Mouse (Mus musculus) erythroblast, embryonic 14.5 days (primary cell): ENCODE measurements around the gene Dynlt1a. TPM values are rescaled to one million over a fixed set of nuclear protein-coding genes. Genes with fewer than 3 reads are reported as not detected.
A peak's percentile ranks its signal among the peaks of the same experiment; 100 is the strongest.
"Not testable (repeated sequence)": the region's sequence is repeated elsewhere in the genome, so short reads cannot be mapped to it uniquely, and the experiment has no call there.

Source experiments
- H3K27me3 ChIP-seq: 2 replicates; pipeline ENCODE4 v1.6.1; 2012; ENCODE audit warnings: inconsistent platforms; ENCODE audit not compliant: control insufficient read depth
- H3K36me3 ChIP-seq: 2 replicates; pipeline ENCODE4 v1.6.1; 2012; ENCODE audit warnings: mild to moderate bottlenecking, inconsistent platforms; ENCODE audit not compliant: control insufficient read depth
- H3K4me1 ChIP-seq: 2 replicates; pipeline ENCODE4 v1.6.1; 2012; ENCODE audit warnings: inconsistent platforms; ENCODE audit not compliant: control insufficient read depth
- H3K4me3 ChIP-seq: replicated peaks from 2 replicates; pipeline ENCODE3; 2012; ENCODE audit warnings: moderate library complexity, mild to moderate bottlenecking, inconsistent platforms
- H3K9me3 ChIP-seq: 2 replicates; pipeline ENCODE4 v1.6.1; 2012; ENCODE audit warnings: low read length, inconsistent platforms, mixed read lengths; ENCODE audit not compliant: control insufficient read depth
- polyA plus RNA-seq: library from polyadenylated mRNA; stranded (reverse); fragments of >175 nt; gene quantifications from 2 replicates; pipeline ENCODE4 v1.2.3, GENCODE M21; 2012

Gene Dynlt1a
- polyA plus RNA-seq: 0.07 and 0.13 TPM in 2 replicates

DNA sequence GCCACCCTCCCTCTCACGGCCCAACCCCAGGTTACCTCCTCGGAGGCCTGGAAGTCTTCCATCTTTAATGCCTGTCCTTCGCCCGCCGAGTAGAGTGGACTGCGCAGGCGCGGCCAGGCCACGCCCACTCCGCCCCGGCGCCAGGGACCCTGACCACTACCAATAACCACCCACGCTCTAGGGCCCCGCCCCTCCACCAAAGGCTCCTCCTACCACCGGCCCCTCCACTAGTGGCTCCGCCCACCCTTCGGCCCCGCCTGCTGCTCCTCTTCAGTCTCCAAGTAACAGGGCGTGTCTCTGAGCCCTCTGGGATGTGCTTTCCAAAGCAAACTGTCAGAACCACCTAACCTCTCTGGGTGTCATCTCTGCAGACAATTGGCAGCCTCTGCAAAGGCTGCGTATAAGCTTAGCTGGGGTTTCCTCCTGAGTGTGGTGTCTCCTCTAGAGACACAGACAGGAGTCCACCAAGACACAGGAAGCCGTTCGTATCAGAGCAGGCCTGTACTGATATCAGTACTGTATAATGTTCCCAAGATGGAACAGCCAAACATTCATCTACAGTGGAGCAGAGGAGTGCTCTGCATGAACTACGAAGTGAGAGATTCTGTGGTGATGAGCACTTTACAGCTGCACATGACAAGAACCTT is at the start of gene Dynlt1a:
TSS of gene Dynlt1a (minus strand) at position 162 of the 647 bp plus-strand sequence.
- not testable (repeated sequence) for H3K27me3 ChIP-seq, H3K4me1 ChIP-seq, H3K36me3 ChIP-seq, H3K9me3 ChIP-seq
- peak within 1 kb of the TSS; percentile 60 for H3K4me3 ChIP-seq

GRCm38 (mm10) chr17:6355256-6355655 is 38.0 kb upstream of the Dynlt1a start:
- H3K27me3 ChIP-seq, H3K9me3 ChIP-seq: not testable (repeated sequence)

DNA sequence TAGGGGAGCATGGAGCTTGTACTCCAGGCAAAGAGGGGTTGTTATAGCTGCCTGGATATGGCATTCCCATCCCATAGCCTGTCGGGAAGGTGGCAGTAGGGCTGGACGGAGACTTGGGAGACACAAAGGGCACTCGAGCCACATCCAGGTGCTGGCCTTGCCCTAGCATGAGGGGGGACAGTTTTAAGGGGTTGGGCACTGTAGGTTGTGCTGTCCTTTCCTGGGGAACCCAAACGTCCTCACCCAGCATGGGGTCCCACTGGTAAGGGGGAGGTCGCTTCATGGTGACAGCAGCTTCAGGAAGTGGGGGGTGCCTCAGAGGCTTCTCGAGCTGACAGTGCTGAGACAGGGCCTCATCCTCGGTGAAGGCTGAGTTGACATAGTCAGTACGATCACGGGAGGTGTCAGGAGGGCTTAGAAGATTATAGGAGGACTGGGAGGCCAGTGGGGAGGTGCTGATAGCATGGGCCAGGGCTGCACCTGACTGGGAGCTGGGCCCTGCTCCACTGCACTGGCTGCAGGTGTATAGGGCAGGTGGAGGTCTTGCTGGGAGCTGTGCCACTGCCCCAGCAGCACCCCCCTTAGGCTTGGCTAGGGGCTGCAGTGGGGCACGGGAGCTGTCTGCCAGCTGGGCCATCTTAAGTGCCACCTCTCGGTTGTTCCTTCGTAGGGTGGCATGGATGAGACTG is 25.4 kb upstream of the Dynlt1a start:
- H3K36me3 ChIP-seq, H3K9me3 ChIP-seq, H3K4me3 ChIP-seq, H3K27me3 ChIP-seq, H3K4me1 ChIP-seq: not testable (repeated sequence)

More at GRCm38 (mm10) chr17:6355256-6355655, 38.0 kb upstream of the Dynlt1a start:
- not testable (repeated sequence) for H3K36me3 ChIP-seq, H3K4me1 ChIP-seq, H3K4me3 ChIP-seq

GRCm38 (mm10) chr17:6328997-6329396 is 11.7 kb upstream of the Dynlt1a start:
- not testable (repeated sequence) for H3K36me3 ChIP-seq, H3K9me3 ChIP-seq, H3K4me3 ChIP-seq, H3K4me1 ChIP-seq, H3K27me3 ChIP-seq

DNA sequence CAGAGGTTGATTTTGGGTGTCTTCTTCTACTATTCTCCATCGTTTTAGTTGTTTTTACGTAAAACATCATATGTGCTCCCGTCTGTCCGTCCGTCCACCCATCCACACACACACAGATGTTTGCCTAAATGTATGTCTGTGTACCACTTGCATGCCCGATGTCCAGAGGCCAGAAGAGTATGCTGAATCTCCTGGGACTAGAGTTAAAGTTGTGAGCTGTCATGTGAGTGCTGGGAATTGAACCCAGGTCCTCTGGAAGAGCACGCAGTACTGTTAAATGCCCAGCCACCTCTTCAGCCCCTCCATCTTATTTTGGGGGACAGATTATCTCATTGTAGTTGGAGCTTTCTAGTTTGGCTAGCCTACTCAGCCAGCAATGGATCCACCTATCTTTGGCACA is 10.3 kb upstream of the Dynlt1a start:
- not testable (repeated sequence) for H3K9me3 ChIP-seq, H3K36me3 ChIP-seq, H3K27me3 ChIP-seq, H3K4me1 ChIP-seq, H3K4me3 ChIP-seq

DNA sequence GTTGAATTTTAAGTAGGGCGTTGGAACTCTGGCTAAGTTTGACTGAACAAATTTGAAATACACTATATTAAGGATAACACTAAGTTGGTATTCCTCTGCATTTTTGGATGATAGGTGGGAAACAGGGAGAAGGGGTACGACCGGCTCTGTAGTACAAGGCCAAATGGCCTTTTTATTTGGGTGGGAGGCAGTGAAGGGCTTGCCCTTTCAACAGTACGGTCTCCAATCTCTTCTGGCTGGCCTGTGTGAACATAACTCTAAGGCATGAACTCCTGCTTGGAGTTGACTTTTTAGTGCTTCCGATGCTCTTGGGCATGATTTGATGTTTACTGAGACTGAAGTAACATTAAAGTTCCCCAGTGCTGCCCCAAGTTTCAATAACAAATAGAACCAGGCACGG is 8.2 kb upstream of the Dynlt1a start:
- not testable (repeated sequence) for H3K4me3 ChIP-seq, H3K36me3 ChIP-seq, H3K27me3 ChIP-seq, H3K4me1 ChIP-seq, H3K9me3 ChIP-seq

DNA sequence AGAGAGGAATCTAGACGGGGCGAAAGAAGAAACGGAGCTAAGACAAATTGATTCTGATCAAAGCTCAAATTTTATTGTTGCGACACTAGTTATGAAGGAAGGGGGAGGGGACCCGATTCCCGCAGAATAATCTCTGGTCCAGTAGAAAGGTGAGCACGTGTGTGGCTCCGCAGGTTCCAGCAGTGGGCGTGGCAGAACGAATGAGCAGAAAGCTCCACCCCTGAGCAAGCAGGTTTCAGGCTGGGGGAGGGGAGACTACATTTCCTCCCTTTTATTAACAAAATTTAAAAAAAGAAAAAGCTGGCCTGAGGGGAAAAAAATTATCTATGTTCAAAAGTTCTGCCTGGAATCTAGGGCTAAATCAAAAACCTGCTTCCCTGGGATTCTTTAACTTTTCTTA is 7.7 kb upstream of the Dynlt1a start:
- not testable (repeated sequence) for H3K36me3 ChIP-seq, H3K9me3 ChIP-seq, H3K4me3 ChIP-seq, H3K27me3 ChIP-seq, H3K4me1 ChIP-seq

DNA sequence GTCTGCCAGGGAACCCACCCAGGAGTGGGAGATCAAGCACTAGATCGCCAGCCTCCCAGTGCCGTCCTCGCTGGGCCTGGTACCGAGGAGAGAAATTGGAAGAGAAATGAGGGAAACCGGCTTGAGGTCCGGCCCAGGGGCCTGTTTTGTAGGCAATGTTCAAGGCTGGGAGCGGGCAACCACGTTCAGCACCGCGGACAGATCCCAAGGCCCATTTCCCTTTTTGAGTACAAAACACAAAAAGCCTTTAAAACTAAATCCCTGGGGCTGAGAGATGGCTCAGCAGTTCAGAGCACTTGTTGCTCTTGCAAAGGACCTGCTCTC is 4.4 kb upstream of the Dynlt1a start:
- H3K27me3 ChIP-seq, H3K4me1 ChIP-seq, H3K9me3 ChIP-seq, H3K4me3 ChIP-seq, H3K36me3 ChIP-seq: not testable (repeated sequence)

- H3K36me3 ChIP-seq, H3K9me3 ChIP-seq, H3K4me1 ChIP-seq, H3K27me3 ChIP-seq, H3K4me3 ChIP-seq: not testable (repeated sequence)
These were observed 3.9 kb upstream of the Dynlt1a start for GRCm38 (mm10) chr17:6321081-6321777.

DNA sequence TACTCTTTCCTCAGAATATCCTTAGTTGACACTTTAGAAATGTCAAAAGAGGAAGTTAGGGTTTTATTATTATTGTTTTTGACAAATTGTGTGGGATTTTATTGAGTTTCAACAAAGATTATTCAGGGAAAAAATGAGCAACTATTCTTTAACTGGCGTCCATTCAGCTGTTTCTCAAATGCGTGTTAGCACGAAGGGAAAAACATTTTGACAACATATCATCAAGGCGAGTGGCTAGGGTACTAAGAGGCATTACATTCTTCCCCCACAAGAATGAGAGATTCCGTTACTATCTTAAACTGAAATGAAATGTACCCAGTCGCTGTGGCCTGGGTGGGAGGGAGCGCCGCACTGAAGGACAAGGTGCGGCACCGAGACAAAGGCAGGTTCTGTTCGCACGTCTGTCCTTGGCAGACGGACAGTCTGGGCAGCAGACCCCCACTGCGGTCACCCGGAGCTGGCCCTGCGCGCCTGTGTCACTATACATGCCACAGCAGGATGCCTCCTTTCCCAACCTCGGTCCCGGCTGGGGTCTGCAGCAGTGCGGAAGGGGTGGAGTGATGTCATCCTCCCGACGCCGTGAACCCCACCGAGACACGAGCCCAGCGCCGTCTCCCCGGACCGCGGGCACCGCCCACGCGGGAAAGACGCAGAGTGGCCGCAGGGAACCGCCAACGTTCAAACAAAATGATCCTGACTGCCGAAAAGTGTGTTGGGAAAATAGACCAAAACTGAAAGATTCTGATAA is 747 bp downstream of the Dynlt1a start:
- H3K9me3 ChIP-seq, H3K36me3 ChIP-seq, H3K4me1 ChIP-seq, H3K27me3 ChIP-seq: not testable (repeated sequence)
- peak overlapping the region; percentile 60 for H3K4me3 ChIP-seq

DNA sequence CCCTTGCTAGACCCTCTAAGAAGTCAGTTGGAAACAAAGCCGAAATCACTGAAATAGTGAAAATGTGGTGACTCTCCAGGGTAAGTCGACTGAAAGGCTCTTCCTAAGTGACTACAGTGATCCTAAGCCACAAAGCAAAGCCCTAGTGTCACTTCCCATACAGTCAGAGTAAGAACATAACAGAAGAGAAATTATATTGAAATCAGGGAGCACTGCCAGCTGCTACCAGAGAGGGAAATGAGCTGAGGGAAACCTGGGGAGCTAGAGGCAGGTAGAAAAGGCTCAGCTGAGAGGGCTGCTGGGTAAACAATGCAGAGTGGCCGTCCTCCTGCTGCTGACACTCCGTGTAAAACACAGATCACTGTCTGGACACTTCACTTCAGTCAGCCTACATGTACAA is 1.6 kb downstream of the Dynlt1a start:
- H3K36me3 ChIP-seq, H3K4me1 ChIP-seq, H3K9me3 ChIP-seq, H3K4me3 ChIP-seq, H3K27me3 ChIP-seq: not testable (repeated sequence)

GRCm38 (mm10) chr17:6314493-6314892 is 2.8 kb downstream of the Dynlt1a start:
- H3K4me1 ChIP-seq, H3K36me3 ChIP-seq, H3K27me3 ChIP-seq, H3K9me3 ChIP-seq, H3K4me3 ChIP-seq: not testable (repeated sequence)

DNA sequence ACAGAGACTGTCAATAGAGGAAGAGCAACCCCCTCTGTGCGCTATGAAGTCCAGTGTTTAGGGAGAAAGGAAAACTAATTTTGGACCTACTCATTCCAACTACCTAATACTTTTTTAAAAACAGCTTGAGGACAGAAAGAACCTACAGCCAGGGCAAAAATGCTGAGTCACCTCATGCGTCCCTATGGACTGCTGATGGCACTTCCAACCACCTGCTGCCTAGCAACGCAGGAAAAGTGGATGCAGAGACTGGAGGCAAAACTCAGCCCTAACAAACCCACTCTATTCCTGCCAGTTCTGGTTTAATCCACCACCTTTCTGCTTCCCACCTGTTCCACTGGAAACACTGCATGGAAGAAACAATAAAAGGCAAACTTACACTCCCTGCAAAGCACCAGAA is 4.5 kb downstream of the Dynlt1a start:
- not testable (repeated sequence) for H3K4me3 ChIP-seq, H3K4me1 ChIP-seq, H3K9me3 ChIP-seq, H3K27me3 ChIP-seq, H3K36me3 ChIP-seq

DNA sequence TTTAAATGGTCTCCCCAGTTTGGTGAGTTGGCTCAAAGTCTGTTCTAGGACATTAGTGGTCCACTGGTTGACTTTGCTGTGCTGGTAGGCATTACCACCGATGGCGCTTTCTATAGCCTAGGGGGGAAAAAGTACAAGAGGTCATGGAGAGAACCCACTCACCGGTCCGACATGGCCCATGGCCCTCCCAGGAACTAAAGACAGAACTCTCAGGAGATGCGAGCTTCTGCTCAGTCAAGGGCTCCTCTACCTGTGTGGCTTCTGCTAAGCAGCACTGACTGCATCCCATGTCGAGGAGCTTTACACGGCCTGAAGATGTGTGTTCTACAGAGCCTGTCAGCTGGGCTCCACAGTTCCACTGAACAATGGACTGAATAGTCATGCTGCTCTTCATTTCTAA is 5.6 kb downstream of the Dynlt1a start:
- not testable (repeated sequence) for H3K9me3 ChIP-seq, H3K36me3 ChIP-seq, H3K27me3 ChIP-seq, H3K4me1 ChIP-seq, H3K4me3 ChIP-seq
